Mouse (Mus musculus) megakaryocyte, embryonic 14.5 days (primary cell): ENCODE data around the gene Tns3.

Experiments used
- FLI1 ChIP-seq: IDR thresholded peaks from 2 replicates; pipeline ENCODE4 v1.6.1; 2012; ENCODE audit warnings: low read length, inconsistent platforms, mixed read lengths
- GATA1 ChIP-seq: IDR thresholded peaks from 3 replicates; pipeline ENCODE4 v1.6.1; 2012; ENCODE audit warnings: mixed read lengths, low read length, inconsistent platforms, borderline replicate concordance

DNA sequence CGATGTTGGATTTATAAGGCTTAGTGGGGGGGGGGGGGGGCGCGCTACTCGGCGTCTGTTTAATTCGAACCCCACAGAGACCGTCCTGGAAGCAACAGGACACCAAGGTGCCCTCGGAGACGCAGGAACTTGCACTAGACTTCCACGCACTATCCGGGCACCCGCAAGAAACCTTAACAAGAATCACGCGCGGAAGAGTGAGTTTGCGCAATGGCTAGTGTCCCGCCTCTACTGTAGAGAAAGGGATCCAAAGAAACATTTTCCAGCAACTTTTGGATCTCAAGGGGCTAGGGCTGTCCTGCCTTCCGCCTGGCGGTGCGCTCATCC is 40.5 kb downstream of the Tns3 start:
- no peak for TF ChIP-seq GATA1
- TF ChIP-seq FLI1 = no peak
